Mouse (Mus musculus): ENCODE measurements around the gene Tank. TPM values are rescaled to one million over a fixed set of nuclear protein-coding genes. Genes with fewer than 3 reads are reported as not detected.

The Tank gene
- polyA plus RNA-seq, 1 experiment from 2014 or later = 28.4 TPM

DNA sequence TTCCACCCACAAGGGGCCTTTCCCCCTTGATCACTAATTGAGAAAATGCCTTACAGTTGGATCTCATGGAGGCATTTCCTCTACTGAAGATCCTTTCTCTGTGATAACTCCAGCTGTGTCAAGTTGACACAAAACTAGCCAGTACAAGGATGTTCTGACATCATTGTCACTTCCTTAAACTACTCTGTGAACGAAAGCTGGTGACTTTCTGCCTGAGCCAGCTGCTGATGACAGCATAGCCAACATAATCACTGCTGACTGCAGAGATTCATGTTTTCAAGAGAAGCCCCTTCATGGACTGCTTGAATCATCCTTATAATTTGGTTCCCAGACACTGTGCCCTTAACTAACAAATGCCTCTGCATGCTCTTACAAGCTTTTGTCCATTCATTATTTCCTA lies 7.1 kb downstream of the Tank start:
- H3K9me3 ChIP-seq = no peaks in the 10 kb centered on the region
- H3K36me3 ChIP-seq (replicated peaks) = no peaks in the 10 kb centered on the region
- no peak overlapping the region for H3K4me2 ChIP-seq
- no peaks in the 10 kb centered on the region for H3K27me3 ChIP-seq (replicated peaks)
- H3K27ac ChIP-seq = no peak overlapping the region
- no peak overlapping the region for H3K4me3 ChIP-seq
- ATAC-seq (replicated peaks) = no peak
- 73% methylated on average over 1 of the region's 1 CpGs for WGBS
- no peak overlapping the region for H3K9ac ChIP-seq
- H3K4me1 ChIP-seq = no peaks in the 10 kb centered on the region

DNA sequence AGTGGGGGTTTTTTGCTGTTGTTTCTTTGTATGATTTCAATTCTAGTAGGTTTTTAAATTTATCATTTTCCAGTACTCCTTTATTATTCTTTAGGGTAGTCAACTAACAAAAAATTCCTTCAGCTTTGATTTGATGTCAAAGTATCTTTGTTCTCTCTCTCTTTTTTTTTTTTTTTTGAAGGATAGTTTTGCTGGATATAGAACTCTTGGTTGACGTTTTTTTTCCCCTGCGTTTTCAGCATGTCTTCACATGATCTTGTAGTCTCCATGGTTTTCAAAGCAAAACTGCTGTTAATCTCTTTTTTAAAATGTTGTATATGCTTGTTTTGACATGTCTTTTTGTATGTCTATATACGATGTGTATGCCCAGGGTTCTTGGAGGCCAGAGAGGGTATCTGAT lies 7.8 kb downstream of the Tank start:
- H3K4me3 ChIP-seq = no peak overlapping the region
- H3K36me3 ChIP-seq (replicated peaks) = no peaks in the 10 kb centered on the region
- no peak for ATAC-seq (replicated peaks)
- 92% methylated on average over 3 of the region's 3 CpGs for WGBS
- H3K27me3 ChIP-seq (replicated peaks) = no peaks in the 10 kb centered on the region
- H3K4me2 ChIP-seq = no peak overlapping the region
- no peak overlapping the region for H3K27ac ChIP-seq
- no peaks in the 10 kb centered on the region for H3K9me3 ChIP-seq
- H3K9ac ChIP-seq = no peak overlapping the region
- no peaks in the 10 kb centered on the region for H3K4me1 ChIP-seq

DNA sequence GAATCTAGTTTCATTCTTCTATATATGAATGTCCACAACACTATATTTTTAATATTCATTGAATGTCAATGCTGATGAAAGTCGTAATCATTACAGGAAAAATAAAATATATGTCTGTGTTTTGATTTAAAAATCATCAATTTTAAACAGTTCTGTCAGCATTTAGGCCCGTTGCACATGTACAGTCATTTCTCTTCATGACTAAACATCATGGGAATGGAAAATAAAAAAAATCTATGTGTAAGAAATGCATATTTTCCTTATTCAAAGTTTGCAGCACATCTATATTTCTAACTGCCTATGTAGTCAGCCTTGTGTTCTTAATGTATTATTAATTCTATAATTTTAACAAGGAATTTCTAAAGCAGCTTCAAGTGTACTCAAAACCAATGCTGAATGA lies 12.4 kb downstream of the Tank start:
- no peaks in the 10 kb centered on the region for H3K27me3 ChIP-seq (replicated peaks)
- H3K4me1 ChIP-seq = peaks cover 8% of the 10 kb centered on the region
- H3K9ac ChIP-seq = no peak overlapping the region
- 94% methylated on average over 2 of the region's 2 CpGs for WGBS
- no peak overlapping the region for H3K4me3 ChIP-seq
- no peak overlapping the region for H3K27ac ChIP-seq
- no peak overlapping the region for H3K4me2 ChIP-seq
- no peaks in the 10 kb centered on the region for H3K9me3 ChIP-seq
- no peaks in the 10 kb centered on the region for H3K36me3 ChIP-seq (replicated peaks)
- ATAC-seq (replicated peaks) = no peak

DNA sequence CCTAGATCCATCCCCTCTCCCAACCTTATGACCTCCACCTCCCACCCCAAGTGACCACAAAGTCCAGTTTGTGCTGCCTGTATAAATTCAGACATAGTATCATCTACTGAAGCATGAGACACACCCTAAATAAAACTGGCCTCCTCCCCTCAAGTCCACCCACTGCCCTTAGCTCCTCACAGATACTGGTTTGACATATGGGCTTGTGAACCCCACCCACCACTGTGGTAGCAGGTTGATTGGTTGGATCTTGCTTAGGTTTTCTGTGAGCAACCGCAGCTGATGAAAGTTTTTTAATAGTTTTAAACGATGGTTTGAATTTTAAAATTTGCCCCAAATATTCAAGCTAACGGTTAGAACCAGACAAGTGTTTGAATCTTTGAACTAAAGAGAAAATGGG lies 13.7 kb downstream of the Tank start:
- Histone ChIP-seq H3K4me3 (no peak overlapping the region), H3K27me3 (replicated peaks) (no peaks in the 10 kb centered on the region), H3K27ac (no peak overlapping the region), H3K4me1 (peaks cover 8% of the 10 kb centered on the region), H3K9me3 (no peaks in the 10 kb centered on the region), H3K9ac (no peak overlapping the region), H3K4me2 (no peak overlapping the region), H3K36me3 (replicated peaks) (no peaks in the 10 kb centered on the region)
- ATAC-seq (replicated peaks) = no peak
- WGBS = 91% methylated on average over 3 of the region's 3 CpGs

DNA sequence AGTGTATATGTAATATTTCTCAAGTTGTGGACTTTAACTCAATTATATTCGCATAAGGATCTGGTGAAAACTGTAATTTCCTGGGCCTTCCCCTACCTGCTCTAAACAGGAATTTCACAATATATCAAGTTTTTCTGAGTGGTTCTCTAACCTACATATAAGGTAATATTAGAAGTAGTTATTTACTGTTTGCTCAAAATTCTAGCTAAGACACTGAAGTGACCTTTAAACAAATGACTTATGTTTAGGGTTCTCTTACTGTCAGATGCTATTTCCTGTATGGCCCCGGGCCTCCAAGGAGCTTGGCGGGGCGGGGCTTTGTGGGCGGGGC lies 14.3 kb downstream of the Tank start:
- WGBS = 16% methylated on average over 5 of the region's 5 CpGs
- peak overlapping the region; percentile 78 for H3K4me2 ChIP-seq
- H3K9ac ChIP-seq = peak overlapping the region; percentile 66
- peak overlapping the region; percentile 66 for H3K4me3 ChIP-seq
- ATAC-seq (replicated peaks) = no peak; the same call in 1 of the 2 replicates
- no peaks in the 10 kb centered on the region for H3K9me3 ChIP-seq
- H3K27ac ChIP-seq = peak overlapping the region; percentile 74; the same call in 1 of the 2 replicates
- H3K27me3 ChIP-seq (replicated peaks) = no peaks in the 10 kb centered on the region
- H3K36me3 ChIP-seq (replicated peaks) = no peaks in the 10 kb centered on the region
- peaks cover 8% of the 10 kb centered on the region for H3K4me1 ChIP-seq

DNA sequence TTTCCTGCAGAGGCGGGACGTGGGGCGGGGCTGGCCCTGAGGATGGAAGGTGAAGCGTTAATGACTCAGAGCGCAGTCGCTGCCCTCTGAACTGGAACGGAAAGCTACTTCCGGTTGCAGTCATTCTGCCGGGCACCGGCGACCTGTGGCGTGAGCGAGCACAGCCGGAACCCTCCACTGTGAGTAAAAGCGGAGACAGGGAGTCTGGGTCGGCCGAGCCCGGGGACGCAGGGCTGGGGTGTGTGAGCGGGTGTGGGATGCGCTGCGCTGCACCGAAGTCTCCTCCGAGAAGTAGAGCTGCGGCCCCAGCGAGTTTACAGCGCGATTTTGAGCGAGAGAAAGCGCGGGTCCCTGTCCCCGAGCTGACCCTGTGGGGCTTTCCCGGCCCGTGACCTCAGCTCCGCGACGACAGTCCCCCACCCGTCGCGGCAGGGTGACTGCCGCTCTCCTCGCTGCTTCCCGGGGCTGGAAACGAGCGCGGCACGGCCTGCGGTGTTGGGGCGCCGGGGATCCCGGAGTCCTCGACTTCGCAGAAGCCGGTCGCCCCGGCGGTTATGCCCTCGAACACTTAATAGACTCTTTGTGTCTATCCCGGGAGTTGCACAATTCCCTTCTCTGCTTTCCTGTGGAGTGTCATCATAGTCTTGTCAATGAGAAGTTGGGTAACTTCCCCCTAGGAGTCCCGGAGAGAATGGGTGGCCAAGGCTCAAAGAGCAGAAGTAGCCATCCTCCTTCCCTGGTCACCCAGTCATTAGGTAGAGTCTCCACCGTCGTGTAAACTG lies 14.8 kb downstream of the Tank start:
- Histone ChIP-seq H3K36me3 (replicated peaks) (no peaks in the 10 kb centered on the region), H3K9ac (peak overlapping the region; percentile 66), H3K9me3 (no peaks in the 10 kb centered on the region), H3K27me3 (replicated peaks) (no peaks in the 10 kb centered on the region), H3K4me2 (peak overlapping the region; percentile 78), H3K4me1 (peaks cover 8% of the 10 kb centered on the region), H3K27ac (peak overlapping the region; percentile 74), H3K4me3 (peak overlapping the region; percentile 66)
- ATAC-seq (replicated peaks) = peak; percentile 98
- under 1% methylated on average over 62 of the region's 62 CpGs for WGBS

DNA sequence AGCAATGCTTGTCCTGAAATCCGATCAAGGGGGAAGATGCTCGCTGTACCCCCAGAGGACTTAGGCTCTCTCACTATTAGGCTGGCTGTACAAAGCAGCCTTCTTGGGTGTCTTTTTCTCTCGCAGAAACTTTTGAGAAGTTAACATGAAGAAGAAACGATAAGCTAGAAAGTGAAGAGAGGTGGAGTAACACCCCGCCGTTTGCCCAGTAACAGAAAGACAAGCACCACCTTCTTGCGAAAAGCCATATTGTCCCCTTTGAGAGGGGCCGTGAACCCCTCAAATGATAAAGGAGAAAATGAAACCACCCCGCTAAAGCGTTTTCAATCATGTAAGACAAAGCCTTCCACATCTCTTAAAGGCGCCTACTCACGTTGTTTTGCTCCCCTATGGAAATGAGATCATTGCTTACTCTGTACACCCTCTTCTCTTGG lies 15.5 kb downstream of the Tank start:
- Histone ChIP-seq H3K4me3 (peak overlapping the region; percentile 66), H3K36me3 (replicated peaks) (no peaks in the 10 kb centered on the region), H3K27ac (no peak overlapping the region), H3K27me3 (replicated peaks) (no peaks in the 10 kb centered on the region), H3K4me1 (peaks cover 8% of the 10 kb centered on the region), H3K9ac (peak overlapping the region; percentile 66), H3K9me3 (no peaks in the 10 kb centered on the region), H3K4me2 (peak overlapping the region; percentile 78)
- ATAC-seq (replicated peaks) = no peak
- WGBS = 5% methylated on average over 12 of the region's 12 CpGs

DNA sequence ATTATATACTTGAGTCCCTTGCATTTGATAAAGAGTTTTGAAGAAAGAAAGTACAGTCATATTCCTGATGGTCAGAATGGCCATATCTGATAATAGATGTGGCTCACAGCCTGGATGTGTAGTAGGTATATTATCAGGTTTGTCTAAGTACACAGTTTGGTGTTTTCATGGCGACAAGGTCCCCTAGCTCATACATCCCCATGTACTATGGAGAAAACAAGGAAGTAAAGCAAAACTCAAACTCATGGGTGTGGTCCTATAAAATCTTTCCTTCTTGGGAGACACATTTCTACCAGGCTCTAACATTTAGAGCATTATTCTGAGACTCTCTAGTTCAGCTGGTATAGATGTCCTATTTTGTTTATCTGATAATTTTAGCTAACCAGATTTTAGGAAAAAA lies 21.3 kb downstream of the Tank start:
- no peak for ATAC-seq (replicated peaks)
- Histone ChIP-seq H3K9ac (no peak overlapping the region), H3K27me3 (replicated peaks) (no peaks in the 10 kb centered on the region), H3K9me3 (no peaks in the 10 kb centered on the region), H3K27ac (no peak overlapping the region), H3K36me3 (replicated peaks) (no peaks in the 10 kb centered on the region), H3K4me1 (no peaks in the 10 kb centered on the region), H3K4me2 (no peak overlapping the region), H3K4me3 (no peak overlapping the region)
- 93% methylated on average over 1 of the region's 1 CpGs for WGBS

DNA sequence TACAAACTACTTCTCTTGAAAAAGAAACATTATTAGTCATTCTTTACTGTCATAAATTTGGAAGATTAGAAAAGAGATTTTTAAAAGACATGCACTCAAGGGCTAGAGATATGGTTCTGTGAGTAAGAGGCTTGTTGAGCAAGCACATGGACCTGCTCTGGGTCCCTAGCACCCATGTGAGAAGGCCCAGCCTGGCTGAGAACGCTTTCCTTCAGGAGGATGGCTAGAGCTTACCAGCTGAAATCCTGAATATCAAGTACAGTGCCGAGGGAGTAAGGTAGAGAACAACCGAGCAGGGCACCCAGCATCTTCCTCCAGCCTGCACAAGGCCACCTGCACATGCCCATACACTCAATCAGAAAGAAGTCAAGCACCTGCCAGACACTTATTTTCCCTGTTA lies 25.1 kb downstream of the Tank start:
- 74% methylated on average over 3 of the region's 3 CpGs for WGBS
- Histone ChIP-seq H3K27me3 (replicated peaks) (no peaks in the 10 kb centered on the region), H3K27ac (no peak overlapping the region), H3K9me3 (no peaks in the 10 kb centered on the region), H3K4me3 (no peak overlapping the region), H3K4me2 (no peak overlapping the region), H3K9ac (no peak overlapping the region), H3K4me1 (no peaks in the 10 kb centered on the region), H3K36me3 (replicated peaks) (no peaks in the 10 kb centered on the region)
- ATAC-seq (replicated peaks) = no peak

DNA sequence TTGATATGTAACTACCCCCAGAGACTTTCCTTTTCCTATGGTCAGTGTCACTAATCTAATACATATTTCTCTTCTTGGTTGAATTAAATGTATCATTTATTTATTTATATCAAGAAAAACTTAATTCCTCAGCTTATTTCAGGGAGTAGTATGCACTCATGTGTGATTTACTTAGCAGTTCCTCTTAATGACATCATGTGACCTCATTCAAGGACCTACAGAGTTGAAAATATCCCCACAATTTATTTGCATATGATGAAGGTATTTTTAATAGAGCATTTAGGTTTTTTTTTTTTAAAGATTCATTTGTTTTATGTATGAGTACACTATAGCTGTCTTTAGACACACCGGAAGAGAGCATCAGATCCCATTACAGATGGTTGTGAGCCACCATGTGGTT lies 28.6 kb downstream of the Tank start:
- no peaks in the 10 kb centered on the region for H3K27me3 ChIP-seq (replicated peaks)
- WGBS = 100% methylated on average over 1 of the region's 1 CpGs

DNA sequence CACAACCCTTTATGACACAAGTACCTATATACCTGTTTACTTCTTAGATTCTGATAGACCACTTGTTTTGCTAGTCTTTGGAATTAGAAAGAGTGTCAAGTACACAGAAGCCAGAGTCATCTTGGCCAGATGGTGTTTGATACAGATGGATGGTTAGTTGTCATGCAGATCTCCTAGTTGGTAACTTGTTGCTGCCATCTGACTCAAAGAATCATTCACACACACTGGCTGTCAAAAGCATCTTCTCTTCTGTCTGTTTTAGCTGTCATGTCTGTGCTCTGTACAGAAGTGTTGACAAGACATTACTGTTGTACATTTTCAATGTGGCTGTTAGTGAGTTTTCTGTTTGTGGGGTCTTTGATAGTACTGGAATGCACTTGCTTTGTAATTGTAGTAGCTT lies 45.6 kb downstream of the Tank start:
- H3K27me3 ChIP-seq (replicated peaks) = no peaks in the 10 kb centered on the region
- no peak overlapping the region for H3K27ac ChIP-seq
- no peak overlapping the region for H3K9ac ChIP-seq
- H3K4me1 ChIP-seq = no peaks in the 10 kb centered on the region
- H3K36me3 ChIP-seq (replicated peaks) = no peaks in the 10 kb centered on the region
- H3K4me2 ChIP-seq = no peak overlapping the region
- peaks cover 3% of the 10 kb centered on the region; the same call in 1 of the 2 replicates for H3K9me3 ChIP-seq
- no peak overlapping the region for H3K4me3 ChIP-seq
- no peak for ATAC-seq (replicated peaks)

More for the DNA sequence above, 28.6 kb downstream of the Tank start:
- Histone ChIP-seq H3K27ac (no peak overlapping the region), H3K9ac (no peak overlapping the region), H3K4me2 (no peak overlapping the region), H3K36me3 (replicated peaks) (no peaks in the 10 kb centered on the region), H3K9me3 (no peaks in the 10 kb centered on the region), H3K4me3 (no peak overlapping the region), H3K4me1 (no peaks in the 10 kb centered on the region)
- no peak for ATAC-seq (replicated peaks)

DNA sequence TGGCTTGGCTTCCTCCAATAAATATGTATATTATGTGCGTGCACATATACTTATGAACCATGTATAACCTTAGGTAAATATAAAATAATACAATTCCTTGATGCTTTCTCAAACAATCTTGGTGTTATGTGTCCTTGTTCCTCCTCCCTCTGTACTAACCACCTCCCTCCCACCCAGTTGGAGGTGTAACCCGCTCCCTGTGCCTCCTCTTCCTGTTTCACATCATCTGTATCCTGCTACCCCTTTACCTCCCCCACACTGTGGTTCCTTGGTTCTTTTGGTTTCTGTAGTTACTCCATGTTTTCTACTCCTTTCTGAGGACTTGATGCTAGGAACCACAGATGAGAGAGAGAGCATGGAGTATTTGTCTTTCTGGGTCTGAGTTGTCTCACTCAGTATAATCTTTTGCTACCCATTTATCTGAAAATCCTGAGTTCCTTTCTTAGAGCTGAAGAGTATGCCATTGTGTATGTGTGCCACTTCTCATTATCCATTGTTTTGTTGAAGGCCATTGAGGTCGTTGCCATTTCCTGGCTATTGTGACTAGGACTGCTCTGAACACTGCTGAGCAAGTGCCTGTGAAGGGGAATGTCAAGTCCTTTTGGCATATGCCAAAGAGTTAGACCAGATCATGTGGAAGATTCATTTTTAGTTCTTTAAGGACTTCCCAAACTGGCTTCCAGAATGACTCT lies 52.6 kb downstream of the Tank start:
- H3K4me2 ChIP-seq = no peak overlapping the region
- H3K4me3 ChIP-seq = no peak overlapping the region
- ATAC-seq (replicated peaks) = no peak
- no peaks in the 10 kb centered on the region for H3K9me3 ChIP-seq
- no peaks in the 10 kb centered on the region for H3K36me3 ChIP-seq (replicated peaks)
- H3K27me3 ChIP-seq (replicated peaks) = no peaks in the 10 kb centered on the region
- WGBS = 81% methylated on average over 3 of the region's 3 CpGs
- no peak overlapping the region for H3K9ac ChIP-seq
- no peak overlapping the region for H3K27ac ChIP-seq
- no peaks in the 10 kb centered on the region for H3K4me1 ChIP-seq

DNA sequence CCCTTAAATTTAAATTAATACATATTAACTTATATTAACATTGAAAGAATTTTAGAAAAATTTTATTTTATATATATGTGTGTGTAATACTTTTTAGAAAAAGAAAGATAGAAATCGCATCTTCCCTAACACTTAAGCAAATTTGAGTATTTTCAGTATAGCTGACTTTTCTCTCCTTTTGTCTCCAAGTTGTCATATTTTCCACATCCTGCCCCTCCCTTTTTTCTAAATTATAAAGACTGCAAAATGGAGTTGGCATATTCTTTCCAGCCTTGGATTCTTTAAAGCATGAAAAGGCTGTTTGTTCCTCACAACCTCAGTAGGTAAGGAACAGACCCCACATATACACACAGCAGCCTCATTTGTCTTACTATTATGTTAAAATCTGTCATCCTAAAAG lies 56.7 kb downstream of the Tank start:
- ATAC-seq (replicated peaks) = no peak
- Histone ChIP-seq H3K4me3 (no peak overlapping the region), H3K4me1 (no peaks in the 10 kb centered on the region), H3K9me3 (no peaks in the 10 kb centered on the region), H3K9ac (no peak overlapping the region), H3K36me3 (replicated peaks) (no peaks in the 10 kb centered on the region), H3K4me2 (no peak overlapping the region), H3K27me3 (replicated peaks) (no peaks in the 10 kb centered on the region), H3K27ac (no peak overlapping the region)
- 98% methylated on average over 1 of the region's 1 CpGs for WGBS

All from midbrain, embryonic 15.5 days (tissue).